Mouse (Mus musculus) A20 (cell line): Measurements from ENCODE around the gene Cib4.

Experiments
- DNase-seq: peaks from one replicate; pipeline ENCODE4 v3.0.0-alpha.2; 2011; ENCODE audit warnings: low read depth, low spot score

Cib4 gene

GRCm38 (mm10) chr5:30518108-30518507 is 27.5 kb downstream of the Cib4 start:
- no peak for DNase-seq

GRCm38 (mm10) chr5:30516376-30516775 is 29.3 kb downstream of the Cib4 start:
- DNase-seq: peak; percentile 81

- no peak for DNase-seq
These were observed 32.5 kb downstream of the Cib4 start for GRCm38 (mm10) chr5:30513111-30513510.

- DNase-seq: no peak
These were observed 48.3 kb downstream of the Cib4 start for GRCm38 (mm10) chr5:30497299-30497698.

- DNase-seq: no peak
These were observed 48.8 kb downstream of the Cib4 start for GRCm38 (mm10) chr5:30496821-30497220.

GRCm38 (mm10) chr5:30495288-30495687 is 50.3 kb downstream of the Cib4 start:
- DNase-seq: no peak

- DNase-seq: no peak
These were observed 51.0 kb downstream of the Cib4 start for GRCm38 (mm10) chr5:30494606-30495005.

- DNase-seq: no peak
These were observed 51.9 kb downstream of the Cib4 start for GRCm38 (mm10) chr5:30493723-30494122.

- DNase-seq: no peak
These were observed 54.8 kb downstream of the Cib4 start for GRCm38 (mm10) chr5:30490845-30491244.

GRCm38 (mm10) chr5:30490215-30490614 is 55.4 kb downstream of the Cib4 start:
- DNase-seq: no peak

GRCm38 (mm10) chr5:30485136-30485535 is 60.5 kb downstream of the Cib4 start:
- DNase-seq: no peak

GRCm38 (mm10) chr5:30484591-30484990 is 61.0 kb downstream of the Cib4 start:
- no peak for DNase-seq

GRCm38 (mm10) chr5:30483533-30483932 is 62.1 kb downstream of the Cib4 start:
- no peak for DNase-seq

- peak; percentile 59 for DNase-seq
These were observed 63.3 kb downstream of the Cib4 start for GRCm38 (mm10) chr5:30482319-30482718.

- DNase-seq: peak; percentile 47
These were observed 69.1 kb downstream of the Cib4 start for GRCm38 (mm10) chr5:30476534-30476933.

- DNase-seq: no peak
These were observed 73.5 kb downstream of the Cib4 start for GRCm38 (mm10) chr5:30472148-30472547.

GRCm38 (mm10) chr5:30470454-30470853 is 75.2 kb downstream of the Cib4 start:
- DNase-seq: peak; percentile 9

GRCm38 (mm10) chr5:30466315-30466714 is 79.3 kb downstream of the Cib4 start:
- no peak for DNase-seq

- DNase-seq: no peak
These were observed 79.8 kb downstream of the Cib4 start, which contains the start of gene 1700001C02Rik for GRCm38 (mm10) chr5:30465861-30466260. 1700001C02Rik (plus strand) TSS chr5:30466047.

- DNase-seq: no peak
These were observed 83.8 kb downstream of the Cib4 start, which contains the start of gene Otof for GRCm38 (mm10) chr5:30461821-30462220. Otof (minus strand) TSS chr5:30461932.

- DNase-seq: no peak
These were observed 85.5 kb downstream of the Cib4 start for GRCm38 (mm10) chr5:30460155-30460554.

- no peak for DNase-seq
These were observed 89.6 kb downstream of the Cib4 start for GRCm38 (mm10) chr5:30456056-30456455.

GRCm38 (mm10) chr5:30444327-30444895 is 101.2 kb downstream of the Cib4 start:
- no peak for DNase-seq

GRCm38 (mm10) chr5:30442196-30442595 is 103.4 kb downstream of the Cib4 start:
- peak; percentile 27 for DNase-seq
